Mouse (Mus musculus) bone marrow macrophage, adult 2 months (primary cell): ENCODE data around the gene Sh2d1b2.

ENCODE experiments used
- CTCF ChIP-seq: IDR thresholded peaks from 2 replicates; pipeline ENCODE4 v1.5.1; 2012; ENCODE audit warnings: low read depth, mild to moderate bottlenecking, low read length, moderate library complexity
- POLR2A ChIP-seq: IDR thresholded peaks from 2 replicates; pipeline ENCODE4 v1.6.1; 2012; ENCODE audit warnings: mild to moderate bottlenecking, low read depth, low read length, borderline replicate concordance

GRCm38 (mm10) chr1:170292239-170292951 is 59.8 kb downstream of the Sh2d1b2 start:
- no peak for TF ChIP-seq POLR2A
- TF ChIP-seq CTCF = no peak
